Mouse (Mus musculus): Measurements from ENCODE around the gene Fabp3. TPM values are rescaled to one million over a fixed set of nuclear protein-coding genes. Genes with fewer than 3 reads are reported as not detected.

The Fabp3 gene
- not detected for polyA plus RNA-seq (2017; shearing (Covaris generic))

DNA sequence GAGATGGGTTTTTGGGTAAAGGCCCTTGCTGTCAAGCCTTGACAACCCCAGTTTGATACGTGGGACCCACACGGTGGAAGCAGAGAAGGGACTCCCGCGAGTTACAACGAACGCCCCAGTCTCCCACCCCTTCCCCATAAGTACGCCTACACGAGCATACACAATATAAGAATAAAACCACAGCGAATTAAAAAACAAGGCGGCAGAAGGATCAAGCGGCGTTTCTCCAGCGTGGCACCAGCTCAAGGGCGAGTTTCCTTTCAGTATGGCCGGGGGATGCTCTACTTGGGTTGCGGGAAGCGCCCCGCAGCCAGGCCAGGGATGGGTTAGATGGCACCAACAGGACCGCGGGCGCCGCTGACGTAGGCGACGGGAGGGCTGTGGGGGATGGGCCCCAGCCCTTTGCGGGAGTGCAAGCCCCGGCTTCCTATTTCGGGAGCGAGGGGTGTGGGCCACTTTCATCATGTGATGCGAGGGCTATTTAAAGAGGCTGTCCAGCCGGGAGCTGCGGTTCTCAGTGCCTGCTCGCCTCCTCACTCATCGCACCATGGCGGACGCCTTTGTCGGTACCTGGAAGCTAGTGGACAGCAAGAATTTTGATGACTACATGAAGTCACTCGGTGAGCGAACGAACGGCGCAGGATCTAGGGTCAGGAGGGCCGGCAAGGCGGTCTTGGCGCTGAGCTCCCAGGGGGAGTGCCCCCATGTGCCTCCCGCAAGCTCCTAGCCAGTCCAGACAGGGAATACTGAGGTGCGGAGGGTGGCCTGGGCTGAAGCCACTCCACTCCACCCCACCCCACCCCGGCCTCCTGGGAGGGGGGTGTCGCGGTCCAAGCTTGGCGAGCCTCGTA is at the start of gene Fabp3, which contains the start of gene Gm10570:
Gene Fabp3, plus strand, starts transcription at position 365 of the 851 bp plus-strand sequence.
Gene Gm10570, minus strand, starts transcription at position 444 of the 851 bp plus-strand sequence.

DNA sequence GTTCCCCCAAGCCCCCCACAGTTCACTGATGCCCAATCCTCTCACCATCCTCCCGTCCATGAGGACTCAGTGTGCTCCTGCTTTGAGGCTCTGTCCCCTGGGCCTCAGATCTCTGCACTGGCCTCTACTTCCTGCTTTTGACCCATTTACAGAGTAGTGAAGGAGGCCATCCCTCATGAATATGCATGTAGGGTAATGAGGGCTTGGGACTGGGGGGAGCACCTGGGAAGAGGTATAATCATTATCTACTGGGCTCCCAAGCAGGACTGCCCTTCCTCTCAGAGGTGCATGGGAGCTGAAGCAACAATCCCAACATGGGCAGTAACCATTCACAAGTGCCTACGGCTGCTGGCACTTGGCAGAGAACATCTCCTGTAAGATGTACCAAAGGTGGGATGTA is 29.3 kb upstream of the Fabp3 start, which contains the start of gene Serinc2:
Gene Serinc2, minus strand, starts transcription at position 101 of the 400 bp plus-strand sequence.

DNA sequence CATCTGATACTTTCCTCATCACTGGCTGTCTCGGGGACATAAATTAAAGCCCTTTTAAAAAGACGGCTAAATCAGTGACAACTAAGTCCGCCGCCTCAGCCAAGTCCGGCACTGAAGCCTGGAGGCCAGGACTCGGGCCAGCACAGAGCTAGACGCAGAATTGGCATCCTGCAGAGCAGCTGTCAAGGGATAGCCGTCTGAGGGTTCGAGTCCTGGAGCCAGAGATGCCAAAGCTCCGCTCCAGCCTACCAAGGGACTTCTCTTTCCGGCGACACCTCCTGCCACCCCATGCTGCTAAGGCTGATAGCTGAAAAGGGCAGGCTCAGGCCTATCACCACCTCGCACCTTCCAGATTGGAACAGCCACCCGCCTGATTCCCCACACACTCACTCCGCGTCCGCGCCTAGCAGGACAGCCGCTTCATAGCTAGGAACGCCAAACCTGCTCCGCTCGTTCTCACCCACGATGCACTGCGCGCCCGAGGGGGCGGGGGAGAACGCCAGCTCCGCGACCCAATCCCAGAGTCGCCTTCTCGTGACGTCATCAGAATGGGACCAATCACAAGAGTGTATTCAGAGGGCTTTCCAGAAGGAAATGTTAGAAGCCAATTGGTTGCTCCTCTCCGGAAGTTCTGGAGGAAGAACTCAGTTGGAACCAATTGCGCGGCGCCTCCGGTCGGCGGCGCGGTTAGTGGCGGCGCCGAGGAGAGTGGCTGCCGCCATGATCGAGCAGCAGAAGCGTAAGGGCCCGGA is 51.3 kb downstream of the Fabp3 start, which contains the start of the genes Zcchc17 and Snrnp40:
Gene Zcchc17, minus strand, starts transcription at position 458 of the 752 bp plus-strand sequence.
Gene Snrnp40, plus strand, starts transcription at position 647 of the 752 bp plus-strand sequence.

Other genes starting within 250 kb of the Fabp3 start
- 41.5 TPM for gene Pef1, start 206.0 kb upstream of the Fabp3 start, polyA plus RNA-seq (2017; shearing (Covaris generic))
- not detected for gene Hcrtr1, start 169.2 kb upstream of the Fabp3 start, polyA plus RNA-seq (2017; shearing (Covaris generic))
- gene Tinagl1, start 133.5 kb upstream of the Fabp3 start, polyA plus RNA-seq (2017; shearing (Covaris generic)), result not detected
- gene Gm853, start 86.2 kb upstream of the Fabp3 start, polyA plus RNA-seq (2017; shearing (Covaris generic)), result not detected
- not detected for gene Serinc2, start 29.4 kb upstream of the Fabp3 start, polyA plus RNA-seq (2017; shearing (Covaris generic))
- gene Gm10570, start 79 bp downstream of the Fabp3 start, polyA plus RNA-seq (2017; shearing (Covaris generic)), result not detected
- gene Zcchc17, start 51.3 kb downstream of the Fabp3 start, polyA plus RNA-seq (2017; shearing (Covaris generic)), result 34.2 TPM
- gene Snrnp40, start 51.5 kb downstream of the Fabp3 start, polyA plus RNA-seq (2017; shearing (Covaris generic)), result 77.4 TPM

Measured in effector memory CD4-positive, alpha-beta T cell, adult 5 months (primary cell).